Mouse (Mus musculus): Measurements from ENCODE around the gene Mrpl38. TPM values are rescaled to one million over a fixed set of nuclear protein-coding genes. Genes with fewer than 3 reads are reported as not detected.

The Mrpl38 gene
- polyA plus RNA-seq, 1 experiment from 2014 or later: 102 TPM

DNA sequence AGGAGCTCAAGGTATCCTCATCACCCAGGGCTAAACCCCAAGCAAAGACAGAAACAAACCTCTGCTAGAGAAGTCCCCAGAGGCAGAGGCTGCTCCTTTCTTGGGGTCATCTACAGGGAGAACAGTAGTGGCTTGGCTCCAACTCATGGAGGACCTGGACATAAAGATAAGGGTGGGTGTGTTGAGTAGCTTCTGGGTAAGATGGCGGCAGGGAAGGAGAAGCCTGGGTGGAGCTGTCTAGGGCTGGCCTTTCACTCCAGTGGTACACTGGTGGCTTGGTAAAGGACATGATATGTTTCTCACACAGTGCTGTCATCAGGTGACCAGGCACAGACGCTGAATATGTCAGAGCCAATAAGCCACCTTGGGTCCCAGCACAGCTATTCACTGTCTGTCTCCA, 12.3 kb upstream of the Mrpl38 start:
- 86% methylated on average over 2 of the region's 2 CpGs for WGBS
- Histone ChIP-seq H3K27ac (replicated peaks; ENCODE audit: low read depth, low read length) (no peak overlapping the region), H3K27me3 (ENCODE audit: control insufficient read depth, insufficient read depth, low read length) (no peaks in the 10 kb centered on the region), H3K4me1 (ENCODE audit: control insufficient read depth, insufficient read depth, low read length) (no peaks in the 10 kb centered on the region), H3K4me3 (ENCODE audit: low read depth, low read length) (no peak overlapping the region), H3K4me2 (ENCODE audit: low read depth, low read length) (no peak overlapping the region), H3K36me3 (replicated peaks; ENCODE audit: control insufficient read depth, insufficient read depth, low read depth, low read length) (peaks cover 27% of the 10 kb centered on the region), H3K9me3 (replicated peaks; ENCODE audit: control insufficient read depth, low read length) (no peaks in the 10 kb centered on the region), H3K9ac (replicated peaks; ENCODE audit: low read length) (no peak overlapping the region)
- DNase-seq (ENCODE audit: low spot score): no peak
- ATAC-seq (replicated peaks; ENCODE audit: insufficient number of reproducible peaks, low FRiP score, low TSS enrichment, low read depth): no peak

DNA sequence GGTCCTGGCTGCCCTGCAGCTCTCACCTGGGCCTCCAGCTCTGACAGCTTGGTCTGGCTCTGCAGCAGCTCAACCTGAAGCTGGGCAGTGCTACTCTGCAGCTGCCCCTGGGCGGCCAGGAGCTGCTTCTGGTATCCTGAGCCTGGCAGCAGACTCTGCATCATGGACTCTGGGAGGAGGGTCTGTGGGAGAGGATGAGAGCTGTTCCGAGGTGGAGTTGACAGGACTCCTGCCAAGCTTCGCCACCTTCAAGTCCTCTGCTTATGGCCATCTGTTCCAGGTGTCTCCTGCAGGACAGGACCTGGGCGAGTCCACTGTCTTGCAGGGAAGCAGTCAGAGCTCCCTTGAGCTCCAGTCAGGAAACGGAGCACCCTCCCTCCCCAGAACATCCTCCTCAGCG, 10.7 kb upstream of the Mrpl38 start:
- no peak for DNase-seq (ENCODE audit: low spot score)
- H3K27ac ChIP-seq (replicated peaks; ENCODE audit: low read depth, low read length): no peak overlapping the region
- ATAC-seq (replicated peaks; ENCODE audit: insufficient number of reproducible peaks, low FRiP score, low TSS enrichment, low read depth): no peak
- WGBS: 82% methylated on average over 6 of the region's 6 CpGs
- H3K36me3 ChIP-seq (replicated peaks; ENCODE audit: control insufficient read depth, insufficient read depth, low read depth, low read length): peaks cover 32% of the 10 kb centered on the region
- H3K4me3 ChIP-seq (ENCODE audit: low read depth, low read length): no peak overlapping the region
- H3K9ac ChIP-seq (replicated peaks; ENCODE audit: low read length): no peak overlapping the region
- H3K4me2 ChIP-seq (ENCODE audit: low read depth, low read length): no peak overlapping the region
- no peaks in the 10 kb centered on the region for H3K4me1 ChIP-seq (ENCODE audit: control insufficient read depth, insufficient read depth, low read length)
- no peaks in the 10 kb centered on the region for H3K9me3 ChIP-seq (replicated peaks; ENCODE audit: control insufficient read depth, low read length)
- H3K27me3 ChIP-seq (ENCODE audit: control insufficient read depth, insufficient read depth, low read length): no peaks in the 10 kb centered on the region

DNA sequence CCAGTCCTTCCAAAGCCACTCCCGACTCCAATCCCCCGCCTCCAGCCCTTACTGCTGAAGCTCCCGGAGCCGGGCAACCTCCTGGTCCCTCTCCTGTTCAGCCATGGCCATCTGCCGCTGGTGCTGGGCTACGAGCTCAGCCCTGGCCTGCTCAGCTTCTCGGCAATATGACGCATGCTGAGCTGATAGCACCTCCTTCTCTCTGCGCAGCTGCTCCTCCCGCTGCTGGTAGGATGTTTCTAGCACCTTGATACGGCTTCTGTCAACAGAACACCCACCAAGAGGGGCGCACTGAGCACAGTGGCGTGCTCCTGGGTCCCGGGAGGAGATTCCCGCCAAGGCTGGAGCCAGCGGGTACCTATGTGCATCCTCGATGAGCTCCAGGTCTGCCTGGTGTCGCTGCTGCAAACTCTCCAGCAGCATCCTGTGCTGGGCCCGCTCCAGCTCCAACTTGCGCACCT, 10.1 kb upstream of the Mrpl38 start:
- Histone ChIP-seq H3K4me3 (ENCODE audit: low read depth, low read length) (no peak overlapping the region), H3K9me3 (replicated peaks; ENCODE audit: control insufficient read depth, low read length) (no peaks in the 10 kb centered on the region), H3K27ac (replicated peaks; ENCODE audit: low read depth, low read length) (no peak overlapping the region), H3K4me2 (ENCODE audit: low read depth, low read length) (no peak overlapping the region), H3K4me1 (ENCODE audit: control insufficient read depth, insufficient read depth, low read length) (no peaks in the 10 kb centered on the region), H3K36me3 (replicated peaks; ENCODE audit: control insufficient read depth, insufficient read depth, low read depth, low read length) (peaks cover 32% of the 10 kb centered on the region), H3K9ac (replicated peaks; ENCODE audit: low read length) (no peak overlapping the region), H3K27me3 (ENCODE audit: control insufficient read depth, insufficient read depth, low read length) (no peaks in the 10 kb centered on the region)
- 61% methylated on average over 20 of the region's 20 CpGs for WGBS
- DNase-seq (ENCODE audit: low spot score) (no peak), ATAC-seq (replicated peaks; ENCODE audit: insufficient number of reproducible peaks, low FRiP score, low TSS enrichment, low read depth) (no peak)

- no peak overlapping the region for H3K27ac ChIP-seq (replicated peaks; ENCODE audit: low read depth, low read length)
- H3K9ac ChIP-seq (replicated peaks; ENCODE audit: low read length): no peak overlapping the region
- H3K9me3 ChIP-seq (replicated peaks; ENCODE audit: control insufficient read depth, low read length): no peaks in the 10 kb centered on the region
- no peak overlapping the region for H3K4me2 ChIP-seq (ENCODE audit: low read depth, low read length)
- H3K4me3 ChIP-seq (ENCODE audit: low read depth, low read length): no peak overlapping the region
- ATAC-seq (replicated peaks; ENCODE audit: insufficient number of reproducible peaks, low FRiP score, low TSS enrichment, low read depth): no peak
- H3K27me3 ChIP-seq (ENCODE audit: control insufficient read depth, insufficient read depth, low read length): no peaks in the 10 kb centered on the region
- 79% methylated on average over 25 of the region's 25 CpGs for WGBS
- DNase-seq (ENCODE audit: low spot score): no peak
- H3K4me1 ChIP-seq (ENCODE audit: control insufficient read depth, insufficient read depth, low read length): no peaks in the 10 kb centered on the region
- peaks cover 29% of the 10 kb centered on the region for H3K36me3 ChIP-seq (replicated peaks; ENCODE audit: control insufficient read depth, insufficient read depth, low read depth, low read length)
Measured at GRCm38 (mm10) chr11:116146294-116146985, 7.8 kb upstream of the Mrpl38 start.

DNA sequence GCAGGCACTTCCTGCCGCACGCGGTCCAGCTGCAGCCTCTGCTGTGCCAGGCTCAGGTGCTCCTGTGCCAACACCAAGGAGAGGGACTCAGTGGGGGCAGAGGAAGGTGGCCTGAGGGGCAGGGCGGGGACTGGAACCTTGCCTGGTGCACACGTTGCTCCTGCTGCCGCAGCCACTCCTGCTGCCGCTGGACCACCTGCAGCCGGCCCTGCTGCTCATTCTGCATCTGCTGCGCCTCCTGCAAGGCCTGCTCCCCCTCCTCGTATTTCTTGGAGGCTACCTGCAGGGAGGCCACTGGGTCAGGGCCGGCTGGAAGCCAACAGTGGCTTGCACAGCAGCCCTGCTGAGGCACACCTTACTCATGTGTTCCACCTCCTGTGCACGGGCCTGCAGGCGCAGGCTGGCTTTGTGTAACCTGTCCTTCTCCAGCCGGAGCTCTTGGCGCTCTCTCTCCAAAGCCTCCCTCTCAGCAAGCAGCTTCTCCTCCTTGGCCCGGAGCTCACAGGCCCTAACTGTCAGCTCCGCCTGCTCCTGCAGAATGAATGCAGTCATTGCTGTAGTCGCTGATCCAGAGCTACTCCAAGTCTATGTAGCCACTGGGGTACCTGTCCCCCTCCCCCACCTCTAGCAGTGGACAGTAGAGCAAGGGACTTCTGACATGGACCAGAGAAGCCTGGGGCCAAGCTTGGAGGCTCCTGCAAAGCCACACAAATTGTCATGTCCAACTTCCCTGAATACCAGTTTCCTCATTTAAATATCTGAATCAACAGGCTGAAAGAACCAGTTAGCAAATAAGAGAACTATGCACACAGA, 7.0 kb upstream of the Mrpl38 start:
- no peak for DNase-seq (ENCODE audit: low spot score)
- Histone ChIP-seq H3K27ac (replicated peaks; ENCODE audit: low read depth, low read length) (no peak overlapping the region), H3K27me3 (ENCODE audit: control insufficient read depth, insufficient read depth, low read length) (no peaks in the 10 kb centered on the region), H3K9me3 (replicated peaks; ENCODE audit: control insufficient read depth, low read length) (no peaks in the 10 kb centered on the region), H3K4me3 (ENCODE audit: low read depth, low read length) (no peak overlapping the region), H3K36me3 (replicated peaks; ENCODE audit: control insufficient read depth, insufficient read depth, low read depth, low read length) (peaks cover 23% of the 10 kb centered on the region), H3K4me2 (ENCODE audit: low read depth, low read length) (no peak overlapping the region), H3K9ac (replicated peaks; ENCODE audit: low read length) (no peak overlapping the region), H3K4me1 (ENCODE audit: control insufficient read depth, insufficient read depth, low read length) (no peaks in the 10 kb centered on the region)
- no peak for ATAC-seq (replicated peaks; ENCODE audit: insufficient number of reproducible peaks, low FRiP score, low TSS enrichment, low read depth)
- WGBS: 55% methylated on average over 17 of the region's 18 CpGs

DNA sequence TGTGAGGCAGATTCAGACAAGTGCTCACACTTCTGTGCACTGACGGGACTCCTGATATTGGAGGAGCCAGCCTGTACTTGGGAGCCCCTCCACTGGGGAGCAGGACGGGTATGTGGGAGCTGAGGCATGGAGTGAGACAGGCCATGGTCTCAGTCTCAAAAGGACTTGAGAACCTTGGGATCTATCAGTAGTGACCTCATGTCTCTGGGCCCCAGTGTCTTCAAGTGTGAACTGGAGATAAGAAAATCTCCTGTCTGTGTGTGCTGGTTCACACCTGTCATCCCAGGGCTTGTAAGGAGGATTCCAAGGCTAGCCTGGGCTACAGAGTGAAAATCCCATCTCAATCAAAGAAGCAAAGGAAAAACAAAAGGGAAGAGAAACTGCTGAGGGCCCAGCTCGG, 4.8 kb upstream of the Mrpl38 start:
- no peaks in the 10 kb centered on the region for H3K4me1 ChIP-seq (ENCODE audit: control insufficient read depth, insufficient read depth, low read length)
- DNase-seq (ENCODE audit: low spot score): no peak
- no peak overlapping the region for H3K27ac ChIP-seq (replicated peaks; ENCODE audit: low read depth, low read length)
- no peak overlapping the region for H3K4me3 ChIP-seq (ENCODE audit: low read depth, low read length)
- WGBS: 84% methylated on average over 3 of the region's 3 CpGs
- no peaks in the 10 kb centered on the region for H3K27me3 ChIP-seq (ENCODE audit: control insufficient read depth, insufficient read depth, low read length)
- no peaks in the 10 kb centered on the region for H3K9me3 ChIP-seq (replicated peaks; ENCODE audit: control insufficient read depth, low read length)
- no peak overlapping the region for H3K4me2 ChIP-seq (ENCODE audit: low read depth, low read length)
- no peak for ATAC-seq (replicated peaks; ENCODE audit: insufficient number of reproducible peaks, low FRiP score, low TSS enrichment, low read depth)
- no peak overlapping the region for H3K9ac ChIP-seq (replicated peaks; ENCODE audit: low read length)
- H3K36me3 ChIP-seq (replicated peaks; ENCODE audit: control insufficient read depth, insufficient read depth, low read depth, low read length): peaks cover 18% of the 10 kb centered on the region

- H3K4me3 ChIP-seq (ENCODE audit: low read depth, low read length): no peak overlapping the region
- DNase-seq (ENCODE audit: low spot score) (no peak), ATAC-seq (replicated peaks; ENCODE audit: insufficient number of reproducible peaks, low FRiP score, low TSS enrichment, low read depth) (no peak)
- H3K9me3 ChIP-seq (replicated peaks; ENCODE audit: control insufficient read depth, low read length): no peaks in the 10 kb centered on the region
- H3K36me3 ChIP-seq (replicated peaks; ENCODE audit: control insufficient read depth, insufficient read depth, low read depth, low read length): peaks cover 15% of the 10 kb centered on the region
- WGBS: 52% methylated on average over 10 of the region's 10 CpGs
- no peaks in the 10 kb centered on the region for H3K27me3 ChIP-seq (ENCODE audit: control insufficient read depth, insufficient read depth, low read length)
- no peaks in the 10 kb centered on the region for H3K4me1 ChIP-seq (ENCODE audit: control insufficient read depth, insufficient read depth, low read length)
- H3K9ac ChIP-seq (replicated peaks; ENCODE audit: low read length): no peak overlapping the region
- H3K27ac ChIP-seq (replicated peaks; ENCODE audit: low read depth, low read length): no peak overlapping the region
- H3K4me2 ChIP-seq (ENCODE audit: low read depth, low read length): no peak overlapping the region
Measured at GRCm38 (mm10) chr11:116142211-116142991, 3.7 kb upstream of the Mrpl38 start.

Measured in embryonic facial prominence, embryonic 11.5 days (tissue).